Mouse (Mus musculus): ENCODE results near the gene Fank1.

- no peak for TF ChIP-seq POLR2A (IDR thresholded peaks at IDR 0.05; ENCODE audit: insufficient read length, low read depth)
- no peak for TF ChIP-seq USF1 (IDR thresholded peaks at IDR 0.05; ENCODE audit: low read depth)
- no peak for TF ChIP-seq CEBPB (IDR thresholded peaks at IDR 0.05; ENCODE audit: insufficient read depth, poor library complexity, severe bottlenecking)
- no peak for TF ChIP-seq TCF12 (IDR thresholded peaks at IDR 0.05; ENCODE audit: insufficient read depth, poor library complexity, severe bottlenecking)
- TF ChIP-seq MYOD1 (IDR thresholded peaks at IDR 0.05; ENCODE audit: control insufficient read depth in 1 of 3, insufficient read length in 2 of 3, low read depth in 2 of 3) = no peak
- TF ChIP-seq MAX (IDR thresholded peaks at IDR 0.05; ENCODE audit: low read depth) = no peak
These were observed 6.2 kb downstream of the Fank1 start, which contains the start of gene Dhx32 for GRCm38 (mm10) chr7:133782717-133783435.

All from myocyte (in vitro differentiated cells).